Mouse (Mus musculus) adrenal gland, postnatal 10 days (tissue): Measurements from ENCODE around the gene Defb41. TPM values are rescaled to one million over a fixed set of nuclear protein-coding genes. Genes with fewer than 3 reads are reported as not detected.
"Not testable (repeated sequence)": the region's sequence is repeated elsewhere in the genome, so short reads cannot be mapped to it uniquely, and the experiment has no call there.

Source experiments
- DNase-seq: peaks from one replicate; pipeline ENCODE4 v3.0.0; 2021; ENCODE audit warnings: mixed read lengths
- long read RNA-seq, 2 experiments: library from polyadenylated mRNA; stranded (forward); transcript quantifications; one replicate each; pipeline ENCODE4 v2.0.0; 2021
- total RNA-seq, 2 experiments: library from RNA; stranded (reverse); gene quantifications; 2 replicates each; pipeline ENCODE4 v1.2.3; 2021

Gene Defb41
- not detected for total RNA-seq
- long read RNA-seq, experiment 1: 0 reads
- long read RNA-seq, experiment 2: 0 reads

DNA sequence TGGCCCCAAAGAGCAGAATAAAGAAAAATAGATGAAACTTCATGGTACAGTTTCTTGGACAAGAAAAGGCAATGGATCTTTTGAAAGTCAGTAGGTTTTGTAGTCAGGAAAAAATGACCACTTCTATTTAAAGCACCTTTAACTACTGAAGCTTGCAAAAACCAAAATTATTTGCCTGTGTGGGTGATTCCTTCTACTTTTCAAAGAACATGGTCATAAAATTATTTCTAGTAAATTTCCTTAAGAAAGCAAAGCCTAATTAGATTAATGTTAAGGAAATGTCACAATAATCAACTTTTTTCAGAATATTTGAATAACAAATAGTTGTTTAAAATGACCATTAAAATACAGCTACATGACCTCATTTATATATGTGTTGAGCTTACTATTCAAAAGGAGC is at the start of gene Defb41:
Gene Defb41 (minus strand): TSS at position 101 of the 400 bp plus-strand sequence.
- DNase-seq: no peak

DNA sequence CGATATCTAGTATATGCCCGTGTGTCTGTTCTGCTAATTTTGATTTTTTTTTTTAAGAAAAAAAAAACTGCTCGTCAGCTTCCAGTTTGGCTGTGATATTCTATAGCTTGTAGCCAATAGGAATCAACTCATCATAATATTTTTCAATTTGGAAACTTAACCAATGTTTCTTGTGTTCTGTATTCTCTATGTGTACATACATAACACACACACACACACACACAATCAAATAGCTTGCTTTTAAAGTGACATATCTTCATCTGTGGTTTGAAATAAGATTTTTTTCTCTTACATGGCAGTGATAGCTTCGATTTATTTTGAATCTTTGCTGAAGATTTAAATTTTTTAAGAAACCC is 43.5 kb upstream of the Defb41 start:
- no peak for DNase-seq

DNA sequence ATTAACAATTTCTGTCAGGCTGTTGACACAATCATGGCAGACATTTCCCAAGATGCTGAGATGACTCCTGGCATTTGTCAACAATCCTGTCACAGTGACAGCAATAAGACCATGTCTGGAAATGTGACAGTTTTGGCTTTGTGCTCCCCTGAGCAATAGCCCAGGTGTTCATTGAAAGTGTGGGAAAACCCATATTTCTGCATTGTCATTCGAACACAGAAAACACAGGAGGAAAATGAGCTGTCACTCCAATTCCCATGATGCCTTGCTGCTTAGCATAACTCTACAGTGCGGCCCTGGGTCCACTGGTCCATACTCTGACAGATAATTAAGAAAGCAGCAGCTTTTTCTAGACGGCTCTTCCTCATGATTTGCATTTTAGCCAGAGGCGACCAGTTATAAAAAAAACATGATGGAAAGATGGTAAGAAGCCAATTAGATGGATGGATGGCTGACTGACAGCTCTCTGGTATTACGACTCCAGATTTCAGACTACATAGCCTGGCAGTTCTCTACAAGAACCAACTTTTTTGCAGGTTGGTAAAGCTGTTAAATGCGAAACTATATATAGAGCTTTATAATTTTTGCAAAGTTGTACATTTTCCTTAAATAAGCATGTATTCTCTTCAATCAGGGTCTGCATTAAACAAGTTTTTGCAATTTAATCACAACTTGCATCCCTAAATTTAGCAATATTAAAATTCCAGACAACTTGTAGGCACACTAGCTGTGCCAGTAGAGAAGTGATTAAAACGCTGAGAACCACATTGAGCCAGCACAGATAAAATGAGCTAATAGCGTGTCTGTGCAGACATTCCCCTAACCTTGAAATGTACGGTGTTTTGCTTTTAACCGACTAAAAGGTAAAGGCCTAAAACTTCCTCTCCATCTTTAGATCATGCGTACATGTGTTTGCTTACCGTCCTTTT is 42.9 kb upstream of the Defb41 start:
- no peak for DNase-seq

DNA sequence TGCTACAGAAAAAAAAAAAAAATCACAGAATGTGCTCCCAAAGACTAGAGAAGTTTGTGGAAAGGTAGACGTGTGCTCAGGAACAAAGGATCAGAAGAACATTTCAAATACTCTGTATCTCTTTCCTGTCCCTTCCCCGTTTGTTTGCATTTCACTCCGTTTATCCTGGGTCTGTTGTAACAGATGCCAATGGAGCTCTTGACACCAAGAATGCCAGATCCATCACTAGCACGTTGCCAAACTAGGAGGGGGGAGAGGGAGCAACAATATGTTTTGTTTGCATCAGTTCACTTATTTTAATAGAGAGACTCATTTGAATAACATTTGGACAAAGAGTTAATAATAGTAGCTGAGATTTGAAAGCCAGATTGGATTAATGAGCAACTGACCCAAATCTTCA is 27.6 kb upstream of the Defb41 start:
- no peak for DNase-seq

DNA sequence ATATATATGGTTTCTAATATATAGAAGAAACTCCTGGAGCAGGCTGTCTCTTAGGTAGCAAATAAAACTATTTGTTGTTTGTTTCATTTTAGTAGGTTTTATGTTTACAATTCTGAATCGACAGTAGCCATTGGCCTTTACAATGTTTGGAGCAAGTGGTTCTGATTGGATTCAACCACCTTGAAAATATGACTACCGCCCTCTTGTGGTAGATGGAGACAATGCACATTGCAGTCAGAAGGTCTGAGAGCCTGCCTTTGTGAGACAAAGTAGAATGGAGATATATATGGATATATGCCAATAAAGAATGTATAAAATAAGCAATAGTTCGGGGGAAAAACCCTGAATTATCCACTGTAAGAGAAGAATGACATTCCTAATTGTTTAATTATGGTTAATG is 23.9 kb upstream of the Defb41 start:
- peak; percentile 7 for DNase-seq

DNA sequence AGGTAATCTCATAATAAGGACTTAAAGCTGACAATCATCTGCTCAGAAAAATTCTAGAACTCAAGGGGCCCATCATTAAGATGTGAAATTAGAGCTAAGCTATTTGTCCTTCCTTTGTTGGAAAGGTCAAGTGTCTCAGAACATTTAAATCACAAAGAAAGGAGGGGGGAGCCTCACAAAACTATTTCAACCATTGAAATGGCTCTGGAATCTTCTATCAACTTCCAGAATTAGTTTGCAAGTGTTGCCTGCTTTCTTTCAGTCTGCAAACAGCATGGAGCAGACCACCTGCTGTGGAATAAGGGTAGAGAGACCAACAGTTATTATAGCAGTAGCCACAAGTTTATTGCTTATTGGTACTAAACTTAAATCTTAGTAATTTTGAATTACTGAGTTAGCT is 22.4 kb upstream of the Defb41 start:
- DNase-seq: no peak

DNA sequence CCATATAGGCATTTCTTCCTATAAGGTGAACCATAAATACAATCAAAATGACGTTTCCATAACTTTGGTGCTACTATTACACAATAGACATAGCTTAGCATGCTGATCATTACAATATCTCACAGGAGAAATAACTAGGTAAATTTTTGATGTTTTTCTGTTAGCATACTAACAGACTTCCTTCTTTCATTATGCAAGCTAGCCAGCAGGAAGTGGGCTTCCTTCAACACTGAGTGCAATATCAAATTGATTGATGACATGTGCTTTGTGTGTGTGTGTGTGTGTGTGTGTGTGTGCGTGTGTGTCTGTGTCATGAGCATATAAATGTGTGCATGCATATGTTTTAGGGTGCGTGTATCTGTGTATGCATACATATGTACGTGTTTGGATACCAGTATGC is 6.2 kb upstream of the Defb41 start:
- no peak for DNase-seq

DNA sequence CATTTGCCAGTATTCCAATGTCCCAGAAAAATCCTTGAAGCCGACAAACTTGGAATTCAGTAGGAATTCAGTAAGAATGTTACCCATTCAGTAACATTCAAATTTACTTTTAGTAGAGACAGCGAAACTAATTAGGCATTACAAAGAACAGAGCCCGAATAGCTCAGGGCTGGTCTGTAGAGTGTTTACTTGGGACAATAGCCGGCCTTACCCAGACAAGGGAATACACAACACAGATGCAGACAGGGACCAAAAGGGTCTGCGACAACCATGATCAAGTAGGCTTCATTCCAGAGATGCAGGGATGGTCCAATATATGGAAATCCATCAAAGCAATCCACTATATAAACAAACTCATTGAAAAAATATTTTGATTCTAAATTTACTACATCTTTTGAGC is 3.9 kb upstream of the Defb41 start:
- DNase-seq: no peak

DNA sequence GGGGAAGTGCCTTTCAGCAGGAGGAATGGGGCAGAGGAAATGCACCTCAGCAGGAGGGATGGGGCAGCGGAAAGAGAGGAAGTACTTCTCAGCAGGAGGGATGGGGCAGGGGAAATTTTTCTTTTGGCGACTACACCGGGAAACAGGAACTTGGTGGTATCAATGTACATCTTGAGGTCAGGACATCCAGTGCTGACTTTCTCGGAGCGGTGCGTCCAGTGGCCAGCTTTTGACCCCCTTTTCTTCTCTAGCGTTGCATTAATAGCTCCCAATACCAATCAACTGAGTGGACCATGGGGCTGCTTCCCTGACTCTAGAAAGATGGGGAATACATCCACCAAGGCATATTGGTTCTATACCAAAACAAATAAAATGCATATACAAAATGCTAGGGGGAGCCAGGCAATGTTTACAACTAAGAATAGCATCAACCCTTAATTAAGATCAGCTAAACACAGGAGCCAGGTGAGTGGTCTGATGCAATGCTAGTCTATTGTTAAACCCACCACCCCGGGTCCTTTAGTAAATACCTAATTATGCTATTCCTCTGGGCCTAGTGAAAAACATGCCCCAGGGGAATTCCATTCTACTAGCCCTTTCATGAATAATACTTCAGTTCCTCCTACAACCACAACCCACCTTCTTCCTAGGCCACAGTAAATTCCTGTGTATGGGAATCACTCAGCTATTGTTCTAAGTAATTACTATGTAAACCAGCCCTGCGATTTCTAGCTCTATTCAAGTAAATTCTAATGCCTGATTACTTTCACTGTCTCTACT is 18.9 kb downstream of the Defb41 start:
- DNase-seq: not testable (repeated sequence)

DNA sequence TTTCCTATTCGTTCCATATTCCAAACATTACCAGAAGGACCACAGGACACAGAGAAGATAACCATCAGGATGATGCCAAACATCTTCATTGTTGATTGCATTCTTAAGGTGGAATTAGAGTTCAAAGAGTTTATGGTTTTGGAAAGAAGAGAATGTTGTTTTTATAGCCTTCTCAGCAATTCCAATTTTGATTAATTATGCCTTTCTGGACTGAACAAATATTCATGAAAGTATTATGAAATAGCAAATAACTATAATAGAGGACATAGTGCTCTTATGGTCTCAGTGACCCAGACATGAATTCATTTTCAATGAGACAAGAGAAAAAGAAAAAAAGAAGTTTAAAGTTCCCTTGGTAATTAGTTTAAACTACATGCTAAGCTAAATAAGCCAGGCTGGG is 27.6 kb downstream of the Defb41 start, which contains the start of gene Defb18:
Gene Defb18 (minus strand): TSS at position 101 of the 400 bp plus-strand sequence.
- no peak for DNase-seq

DNA sequence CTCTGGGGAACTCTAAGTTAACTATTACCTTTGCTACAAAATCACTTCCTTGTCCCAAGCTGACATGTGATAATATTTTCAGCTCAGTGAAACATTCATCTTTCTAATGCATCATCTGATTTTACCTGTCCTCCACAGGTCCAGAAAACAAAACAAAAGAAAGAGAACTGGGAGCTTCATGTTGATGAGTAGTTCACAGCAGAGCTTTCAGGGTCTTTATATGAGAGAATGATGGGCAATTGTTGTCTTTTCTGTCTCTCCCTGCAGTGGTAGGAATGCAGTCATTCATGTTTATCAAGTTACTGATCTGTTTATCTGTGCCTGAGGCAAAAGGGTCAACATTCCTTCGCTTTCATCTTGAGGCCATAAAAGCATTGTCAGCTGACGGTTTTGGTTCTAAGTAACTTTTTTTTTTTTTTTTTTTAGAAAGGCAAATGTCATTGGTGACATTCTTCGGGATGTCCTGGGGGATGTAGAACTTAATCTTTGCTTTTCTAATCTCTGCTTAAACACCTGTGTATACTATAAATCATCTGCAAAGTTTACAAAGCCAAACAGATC is 41.5 kb downstream of the Defb41 start:
- no peak for DNase-seq

Other genes starting within 250 kb of the Defb41 start
- gene Crisp4, start 119.2 kb downstream of the Defb41 start, total RNA-seq: not detected
- not detected for gene Defb18, start 27.7 kb downstream of the Defb41 start, total RNA-seq